Mouse (Mus musculus) ES-CJ7 (cell line): ENCODE results near the gene H2-T24.
"Not testable (repeated sequence)": the region's sequence is repeated elsewhere in the genome, so short reads cannot be mapped to it uniquely, and the experiment has no call there.

Experiments
- DNase-seq: peaks from one replicate; pipeline ENCODE4 v3.0.0; 2011; ENCODE audit warnings: low read depth, low spot score

Gene H2-T24

GRCm38 (mm10) chr17:36023710-36024654 is 3.6 kb upstream of the H2-T24 start:
- no peak for DNase-seq

- DNase-seq, result no peak
These were observed 2.6 kb upstream of the H2-T24 start for GRCm38 (mm10) chr17:36022922-36023321.

GRCm38 (mm10) chr17:36022098-36022497 is 1.7 kb upstream of the H2-T24 start:
- no peak for DNase-seq

GRCm38 (mm10) chr17:36021309-36021708 is 949 bp upstream of the H2-T24 start:
- no peak for DNase-seq

GRCm38 (mm10) chr17:36019519-36019918 is 841 bp downstream of the H2-T24 start:
- DNase-seq, result no peak

GRCm38 (mm10) chr17:36018979-36019378 is 1.4 kb downstream of the H2-T24 start:
- DNase-seq, result no peak

GRCm38 (mm10) chr17:36017046-36017445 is 3.3 kb downstream of the H2-T24 start:
- no peak for DNase-seq

GRCm38 (mm10) chr17:36014977-36015376 is 5.4 kb downstream of the H2-T24 start:
- no peak for DNase-seq

- DNase-seq, result not testable (repeated sequence)
These were observed 16.0 kb downstream of the H2-T24 start for GRCm38 (mm10) chr17:36004409-36004808.

GRCm38 (mm10) chr17:36003331-36003730 is 17.0 kb downstream of the H2-T24 start:
- DNase-seq, result no peak

GRCm38 (mm10) chr17:36001966-36002365 is 18.4 kb downstream of the H2-T24 start:
- peak; percentile 65 for DNase-seq

GRCm38 (mm10) chr17:36001121-36001897 is 19.1 kb downstream of the H2-T24 start:
- DNase-seq, result no peak

- DNase-seq, result no peak
These were observed 20.0 kb downstream of the H2-T24 start for GRCm38 (mm10) chr17:36000349-36000748.

- DNase-seq, result no peak
These were observed 21.0 kb downstream of the H2-T24 start for GRCm38 (mm10) chr17:35999356-35999755.

GRCm38 (mm10) chr17:35998545-35999305 is 21.6 kb downstream of the H2-T24 start:
- no peak for DNase-seq

GRCm38 (mm10) chr17:35997713-35998510 is 22.4 kb downstream of the H2-T24 start:
- DNase-seq, result peak; percentile 55

GRCm38 (mm10) chr17:35996949-35997348 is 23.4 kb downstream of the H2-T24 start:
- peak; percentile 98 for DNase-seq

GRCm38 (mm10) chr17:35994879-35995240 is 25.5 kb downstream of the H2-T24 start:
- DNase-seq, result no peak

GRCm38 (mm10) chr17:35994175-35994878 is 26.0 kb downstream of the H2-T24 start:
- DNase-seq, result peak; percentile 85

- peak; percentile 78 for DNase-seq
These were observed 26.7 kb downstream of the H2-T24 start for GRCm38 (mm10) chr17:35993675-35994074.
